Mouse (Mus musculus) small intestine, adult 10 weeks (tissue): ENCODE results near the gene Olfr1333. TPM values are rescaled to one million over a fixed set of nuclear protein-coding genes. Genes with fewer than 3 reads are reported as not detected.

Source experiments
- polyA plus RNA-seq: library from polyadenylated mRNA; stranded (reverse); fragments of 350-450 nt; fragmentation: Illumina TruSeq; extraction: RNeasy Lipid Tissue Mini Kit (QIAGEN cat#74804); gene quantifications from one replicate; pipeline ENCODE4 v1.2.3, GENCODE M21; 2014; ENCODE audit warnings: low replicate concordance

Gene Olfr1333
- not detected for polyA plus RNA-seq

GRCm38 (mm10) chr4:118836179-118836578 lies at the start of gene Olfr1333:
Gene Olfr1333 (minus strand): TSS chr4:118836279.

GRCm38 (mm10) chr4:118864349-118864748 lies 28.3 kb upstream of the Olfr1333 start, which contains the start of gene Olfr1331:
Gene Olfr1331 (plus strand): TSS chr4:118864649.

GRCm38 (mm10) chr4:118809844-118810243 lies 26.2 kb downstream of the Olfr1333 start, which contains the start of gene Olfr1335:
Gene Olfr1335 (minus strand): TSS chr4:118809944.

GRCm38 (mm10) chr4:118782486-118782885 lies 53.6 kb downstream of the Olfr1333 start, which contains the start of gene Olfr1337:
Gene Olfr1337 (minus strand): TSS chr4:118782586.

Other genes with a start within 250 kb of the Olfr1333 start
- gene Cfap57, start 215.5 kb downstream of the Olfr1333 start, polyA plus RNA-seq, result not detected
- gene Ebna1bp2, start 215.5 kb downstream of the Olfr1333 start, polyA plus RNA-seq, result 9.5 TPM
- not detected for gene Olfr62, start 177.3 kb downstream of the Olfr1333 start, polyA plus RNA-seq
- not detected for gene Olfr1342, start 143.5 kb downstream of the Olfr1333 start, polyA plus RNA-seq
- gene Olfr1341, start 132.8 kb downstream of the Olfr1333 start, polyA plus RNA-seq, result not detected
- gene Olfr1340, start 116.1 kb downstream of the Olfr1333 start, polyA plus RNA-seq, result not detected
- gene Olfr1339, start 104.1 kb downstream of the Olfr1333 start, polyA plus RNA-seq, result not detected
- not detected for gene Olfr1338, start 77.5 kb downstream of the Olfr1333 start, polyA plus RNA-seq
- not detected for gene Olfr1337, start 53.7 kb downstream of the Olfr1333 start, polyA plus RNA-seq
- gene Olfr1335, start 26.3 kb downstream of the Olfr1333 start, polyA plus RNA-seq, result not detected
- not detected for gene Olfr1331, start 28.4 kb upstream of the Olfr1333 start, polyA plus RNA-seq
- not detected for gene Olfr1330, start 52.3 kb upstream of the Olfr1333 start, polyA plus RNA-seq
- gene Olfr1329, start 81.2 kb upstream of the Olfr1333 start, polyA plus RNA-seq, result not detected
- gene Olfr1328, start 102.3 kb upstream of the Olfr1333 start, polyA plus RNA-seq, result not detected
- gene Lao1, start 125.3 kb upstream of the Olfr1333 start, polyA plus RNA-seq, result not detected